In the genomic region with DNA sequence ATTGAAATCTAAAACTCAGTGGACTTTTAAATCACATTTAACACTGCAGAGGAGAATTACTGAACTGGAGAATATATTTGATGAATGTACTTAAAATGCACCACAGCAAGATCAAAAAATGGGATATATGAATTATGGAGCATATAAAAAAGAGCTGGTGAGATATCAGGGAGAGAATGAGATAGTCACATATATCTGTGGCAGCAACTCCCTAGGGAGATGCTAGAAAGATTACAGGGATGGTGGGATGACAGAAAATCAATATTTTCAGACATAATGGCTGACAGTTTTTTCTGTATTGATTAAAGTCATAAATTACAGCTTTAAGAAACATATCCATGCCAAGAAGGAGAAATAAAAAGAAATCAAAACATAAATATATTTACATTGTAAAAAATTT, we compare ENCODE assay signal across 24 mouse cellular contexts.
"Had no signal": no experiment of that assay in that cellular context is flagged by ENCODE, and none has a peak within 500 bp of the region (broad histone marks: within the 10 kb centered on the region; RNA-seq: fewer than 3 reads in every experiment).

No protein-coding gene starts in this region.

- H3K4me3 ChIP-seq: gastrocnemius, adult 2 months; heart, embryonic 10.5 days; heart, embryonic 12.5 days; hindbrain, embryonic 12.5 days; intestine, embryonic 15.5 days; layer of hippocampus, adult 2 months; left cerebral cortex, adult 2 months; limb, embryonic 10.5 days; limb, embryonic 12.5 days had no signal

- H3K9me3 ChIP-seq: heart, embryonic 10.5 days; heart, embryonic 12.5 days; hindbrain, embryonic 12.5 days; intestine, embryonic 15.5 days; limb, embryonic 10.5 days; limb, embryonic 12.5 days had no signal

- DNase-seq: gastrocnemius, adult 2 months; gastrocnemius, postnatal 10 days; gastrocnemius, postnatal 25 days; heart, adult 18-20 months; heart, postnatal 10 days; heart, postnatal 4 days; kidney, adult 18-20 months; kidney, adult 8-10 months; kidney, postnatal 10 days; kidney, postnatal 25 days; kidney, postnatal 4 days; liver had no signal

- H3K4me1 ChIP-seq: heart, embryonic 10.5 days; heart, embryonic 12.5 days; hindbrain, embryonic 12.5 days; intestine, embryonic 15.5 days; limb, embryonic 10.5 days; limb, embryonic 12.5 days had no signal

- H3K9ac ChIP-seq: heart, embryonic 12.5 days; hindbrain, embryonic 12.5 days; hindbrain, embryonic 14.5 days; intestine, embryonic 15.5 days; limb, embryonic 12.5 days had no signal

- ATAC-seq: hindbrain, embryonic 16.5 days; inflammation-experienced regulatory T-cells, adult 6 months; intestine, embryonic 15.5 days; intestine, postnatal 0 days had no signal

- H3K36me3 ChIP-seq: heart, embryonic 10.5 days; heart, embryonic 12.5 days; hindbrain, embryonic 12.5 days; intestine, embryonic 15.5 days; limb, embryonic 10.5 days; limb, embryonic 12.5 days had no signal

- H3K27me3 ChIP-seq: heart, embryonic 12.5 days; hindbrain, embryonic 12.5 days; intestine, embryonic 15.5 days; limb, embryonic 12.5 days had no signal

- H3K4me2 ChIP-seq: heart, embryonic 12.5 days; hindbrain, embryonic 12.5 days; hindbrain, embryonic 14.5 days; intestine, embryonic 15.5 days; limb, embryonic 12.5 days had no signal

- H3K27ac ChIP-seq: gastrocnemius, adult 2 months; heart, embryonic 10.5 days; hindbrain, embryonic 12.5 days; hindbrain, embryonic 14.5 days; intestine, embryonic 15.5 days; layer of hippocampus, adult 2 months; left cerebral cortex, adult 2 months; limb, embryonic 10.5 days; limb, embryonic 12.5 days had no signal
